Mouse (Mus musculus) WW6 (cell line): ENCODE results near the gene Coro2a.
"Not testable (repeated sequence)": the region's sequence is repeated elsewhere in the genome, so short reads cannot be mapped to it uniquely, and the experiment has no call there.

Source experiments
- DNase-seq: peaks from one replicate; pipeline ENCODE4 v3.0.0-alpha.2; 2013; ENCODE audit warnings: low read depth, low spot score

Coro2a gene

GRCm38 (mm10) chr4:46601844-46602423 lies at the start of gene Coro2a:
Gene Coro2a (minus strand): TSS chr4:46602202.
- no peak for DNase-seq

DNA sequence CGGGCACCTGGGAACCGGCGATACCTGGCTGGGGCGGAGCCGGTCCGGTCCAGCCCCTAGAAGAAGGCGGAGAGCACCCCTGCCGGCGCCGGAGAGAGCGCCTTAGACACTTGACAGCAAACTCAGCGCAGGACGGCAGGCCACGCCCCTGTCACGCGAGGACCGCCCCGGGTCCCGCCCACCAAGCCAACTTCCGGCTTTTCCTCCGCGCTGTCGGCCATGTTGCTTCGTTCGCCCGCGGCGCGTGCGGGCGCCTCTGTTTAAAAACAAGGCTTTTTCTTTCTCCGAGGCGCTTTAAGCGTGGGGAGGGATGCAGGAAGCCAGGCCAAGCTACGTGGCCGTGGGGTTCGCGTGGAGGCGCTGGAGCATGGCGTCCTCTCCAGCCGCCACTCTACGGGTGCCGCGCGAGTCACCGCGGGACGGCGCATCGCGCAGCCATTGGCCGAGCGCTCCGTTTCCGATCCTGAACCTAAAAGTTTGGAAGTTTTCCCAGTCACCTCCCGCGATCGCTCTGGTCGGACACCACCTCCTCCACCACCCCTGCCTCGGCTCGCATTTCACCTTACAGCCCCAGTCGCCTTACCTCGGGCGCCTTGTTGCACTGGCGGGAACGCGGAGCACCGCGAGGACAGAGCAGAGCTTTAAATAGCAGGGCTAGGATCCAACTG lies 48.2 kb upstream of the Coro2a start, which contains the start of gene Tbc1d2:
Gene Tbc1d2 (minus strand): TSS at position 124 of the 668 bp plus-strand sequence.
- peak; percentile 89 for DNase-seq

DNA sequence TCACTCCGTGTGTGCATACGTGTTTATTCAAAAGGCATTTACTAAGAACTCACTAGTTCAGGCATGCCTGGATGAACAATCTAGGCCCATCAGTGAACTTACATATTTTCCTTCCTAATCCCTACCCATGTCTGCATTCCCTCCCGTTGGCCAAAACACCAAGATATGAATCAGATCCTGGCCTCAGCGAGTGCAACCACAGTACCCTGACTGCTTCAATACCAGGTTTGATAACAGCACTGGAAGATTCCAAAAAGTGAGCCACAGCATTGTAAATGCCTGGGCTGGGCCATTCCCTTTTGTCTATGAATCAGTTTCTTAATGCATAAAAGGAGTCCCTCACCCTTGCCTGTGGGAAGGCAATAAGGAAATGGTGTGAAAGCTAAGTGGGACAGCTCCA lies 47.2 kb upstream of the Coro2a start:
- no peak for DNase-seq

DNA sequence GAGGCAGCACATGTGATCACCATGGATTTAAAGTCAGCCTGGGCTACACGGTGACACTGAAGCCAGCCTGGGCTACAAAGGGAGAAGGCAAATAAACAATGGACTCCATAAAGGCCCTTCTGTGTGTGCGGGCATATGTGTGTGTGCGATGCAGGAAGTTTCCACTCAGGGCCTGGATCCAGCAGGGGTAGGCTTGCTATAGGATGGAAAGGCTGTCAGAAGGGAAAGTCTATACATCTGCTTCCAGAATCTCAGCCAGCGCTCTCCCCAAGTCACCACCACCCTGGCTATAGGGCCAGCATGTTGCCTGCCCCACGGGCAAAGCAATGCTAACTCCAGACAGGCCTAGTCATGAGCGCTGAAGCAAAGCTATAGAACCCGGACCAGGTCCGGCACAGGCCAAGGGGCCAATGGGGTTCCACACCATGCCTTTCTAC lies 41.7 kb upstream of the Coro2a start:
- no peak for DNase-seq

DNA sequence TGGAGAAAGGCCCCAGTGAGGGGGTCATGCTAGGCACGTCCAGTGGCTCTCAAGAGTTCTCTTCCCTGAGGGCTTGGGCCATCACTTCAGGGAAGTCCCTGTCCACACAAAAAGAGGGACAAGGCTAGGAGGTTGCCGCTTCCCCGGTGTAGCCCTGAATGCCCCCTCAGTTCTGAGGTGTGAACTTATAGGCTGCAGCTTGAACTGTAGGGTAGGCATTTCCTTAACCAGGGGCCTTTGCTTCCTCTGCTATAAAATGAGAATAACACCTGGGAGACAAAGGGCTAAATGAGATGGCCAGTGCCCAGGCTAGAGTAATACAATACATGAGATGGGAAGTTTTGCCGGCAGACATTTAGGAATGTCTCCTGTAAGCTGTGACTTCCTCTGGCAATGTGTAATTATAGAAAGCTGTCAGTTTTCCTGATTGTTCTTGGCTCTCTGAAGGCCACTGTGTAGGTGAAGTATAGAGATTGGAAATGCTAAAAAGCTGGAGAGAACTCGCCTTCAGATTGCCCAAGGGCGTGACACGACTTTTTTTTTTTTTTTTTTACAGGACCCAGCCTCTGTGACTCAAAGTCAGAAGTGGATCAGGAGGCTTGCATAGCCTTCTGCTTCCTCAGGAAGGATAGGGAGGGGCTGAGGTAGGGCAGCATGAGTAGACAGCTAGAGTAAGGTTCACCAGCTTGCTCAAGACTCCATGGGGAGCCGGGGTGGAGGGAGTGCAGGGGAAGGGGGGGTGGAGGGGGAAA lies 41.1 kb upstream of the Coro2a start:
- no peak for DNase-seq

DNA sequence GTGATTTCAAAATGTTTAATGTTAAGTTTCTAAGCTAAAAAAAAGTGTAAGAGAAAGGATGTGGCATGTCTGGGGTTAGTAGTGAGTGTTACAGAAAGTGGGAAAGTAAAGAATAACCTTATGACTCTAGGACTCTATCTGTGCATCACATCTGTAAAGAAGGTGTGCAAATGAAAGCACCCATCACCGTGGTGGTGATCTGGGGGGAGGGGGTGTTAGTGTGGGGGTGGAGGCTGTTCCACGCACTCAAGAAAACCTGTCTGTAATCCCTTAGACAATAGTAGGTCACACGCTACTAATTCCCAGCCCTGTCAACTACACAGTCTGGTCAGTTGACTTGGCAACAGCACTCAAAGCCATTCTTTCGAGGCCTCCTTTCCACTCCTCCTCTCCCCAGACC lies 39.3 kb upstream of the Coro2a start:
- DNase-seq, result no peak

DNA sequence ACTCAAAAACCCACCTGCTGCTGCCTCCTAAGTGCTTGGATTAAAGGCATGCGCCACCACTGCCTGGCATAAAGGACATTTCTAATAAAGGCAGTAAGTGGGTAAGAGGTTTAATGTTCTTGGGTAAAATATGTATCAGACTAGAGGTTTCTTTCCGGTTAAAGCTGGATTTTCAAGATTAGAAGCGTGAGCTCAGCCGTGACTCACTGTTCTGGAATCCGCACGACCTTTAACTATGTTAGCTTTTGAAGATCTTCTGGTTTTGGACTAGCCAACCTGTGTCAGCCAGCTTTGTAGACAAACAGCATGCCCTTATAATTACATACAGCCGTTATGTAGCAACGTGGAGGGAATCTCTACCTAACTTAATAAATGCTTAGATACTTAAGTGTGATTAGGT lies 37.9 kb upstream of the Coro2a start:
- no peak for DNase-seq

GRCm38 (mm10) chr4:46637250-46637649 lies 35.2 kb upstream of the Coro2a start:
- not testable (repeated sequence) for DNase-seq

DNA sequence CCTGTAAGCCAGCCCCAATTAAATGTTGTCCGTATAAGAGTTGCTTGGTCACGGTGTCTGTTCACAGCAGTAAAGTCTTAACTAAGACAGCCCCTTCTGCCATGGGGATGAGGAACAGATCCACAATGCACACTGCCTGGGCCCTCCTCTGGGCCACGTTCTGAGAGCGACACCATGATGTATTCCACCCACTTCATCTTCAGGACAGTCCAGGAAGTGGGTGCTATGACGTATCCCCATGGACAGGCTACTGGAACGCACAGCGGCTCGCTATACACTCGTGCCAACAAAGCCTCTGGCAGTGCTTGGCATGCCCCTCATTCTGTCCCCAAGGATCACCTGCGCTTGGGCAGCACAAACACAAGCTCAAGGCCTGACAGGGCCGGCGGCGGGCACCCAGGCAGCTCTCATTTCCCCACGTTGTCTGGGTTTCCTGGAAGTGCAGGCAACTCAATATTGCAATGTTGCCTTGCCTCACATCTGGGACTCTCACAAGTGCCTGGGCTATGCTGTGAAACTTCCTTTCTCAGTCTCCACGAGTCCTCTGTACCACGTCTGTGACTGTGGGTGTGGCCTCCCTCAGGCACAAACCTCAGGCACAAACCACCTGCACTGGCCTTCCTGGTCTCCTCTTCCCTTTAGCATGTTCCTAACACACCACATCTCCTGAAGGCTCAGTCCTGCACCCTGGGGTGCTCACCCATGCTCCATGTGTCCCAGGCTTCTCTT lies 33.9 kb upstream of the Coro2a start:
- no peak for DNase-seq

DNA sequence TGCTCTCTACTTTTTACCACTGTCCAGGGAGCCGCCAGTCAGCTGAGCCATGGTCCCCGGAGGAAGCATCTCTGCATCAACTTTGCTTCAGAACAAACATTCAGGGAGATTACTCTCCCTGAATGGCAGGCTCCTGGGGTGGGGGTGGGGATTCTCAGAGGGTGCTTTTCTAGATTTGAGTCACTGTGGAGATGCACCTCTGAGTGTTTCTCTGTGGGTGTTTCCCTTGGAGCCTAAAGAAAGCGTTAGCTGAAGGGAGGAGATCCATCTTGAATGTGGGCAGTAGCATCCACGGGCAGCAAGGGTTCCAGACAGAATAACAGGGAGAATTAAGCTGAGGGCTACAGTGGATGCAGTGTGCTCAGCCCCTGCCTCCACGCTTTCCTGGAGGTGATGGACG lies 32.9 kb upstream of the Coro2a start:
- DNase-seq, result no peak

GRCm38 (mm10) chr4:46633565-46633964 lies 31.6 kb upstream of the Coro2a start:
- not testable (repeated sequence) for DNase-seq

- DNase-seq, result no peak
Measured at GRCm38 (mm10) chr4:46632465-46632864, 30.5 kb upstream of the Coro2a start.

- DNase-seq, result peak; percentile 67
Measured at GRCm38 (mm10) chr4:46630390-46630789, 28.4 kb upstream of the Coro2a start.

- no peak for DNase-seq
Measured at GRCm38 (mm10) chr4:46628873-46629272, 26.9 kb upstream of the Coro2a start.

GRCm38 (mm10) chr4:46628081-46628480 lies 26.1 kb upstream of the Coro2a start:
- no peak for DNase-seq

GRCm38 (mm10) chr4:46625101-46625500 lies 23.1 kb upstream of the Coro2a start:
- no peak for DNase-seq

GRCm38 (mm10) chr4:46623007-46623406 lies 21.0 kb upstream of the Coro2a start:
- DNase-seq, result no peak

DNA sequence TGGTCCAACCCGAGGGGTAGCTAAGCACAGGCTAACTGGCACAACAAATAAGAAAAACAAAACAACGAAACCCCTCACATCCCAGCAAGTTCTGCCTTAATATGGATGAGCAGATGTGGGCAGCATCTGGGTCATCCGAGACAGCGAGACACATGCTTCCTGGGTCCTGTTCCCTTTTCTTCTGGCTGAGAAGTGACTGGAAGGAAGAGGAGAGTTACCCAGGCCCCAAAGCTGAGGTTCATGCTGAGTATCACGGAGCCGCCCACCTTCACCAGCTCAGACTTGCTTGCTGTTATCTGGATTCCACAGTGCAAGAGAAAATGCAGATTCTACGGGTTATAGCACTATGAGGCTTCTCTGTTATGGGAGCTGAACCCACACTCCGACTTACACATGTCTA lies 18.9 kb upstream of the Coro2a start:
- no peak for DNase-seq

DNA sequence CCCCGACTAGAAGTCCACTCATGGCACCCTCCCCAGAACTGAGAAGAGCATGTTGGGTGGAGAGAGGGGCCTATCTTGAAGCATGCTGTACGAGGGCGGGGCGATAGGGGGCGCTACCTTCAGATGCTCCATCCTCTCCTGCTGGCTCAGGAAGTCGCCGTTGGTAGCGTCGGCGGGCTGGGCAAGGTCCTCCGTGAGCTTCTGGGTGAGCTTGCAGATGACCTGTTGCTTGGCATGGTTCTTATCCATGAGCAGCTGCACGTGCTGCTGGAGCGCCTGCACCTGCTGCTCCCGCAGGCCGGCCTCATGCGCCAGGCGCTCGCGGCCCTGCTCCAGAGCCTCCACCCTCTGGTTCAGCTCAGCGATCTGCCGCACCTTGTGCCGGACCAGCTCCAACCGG lies 18.3 kb upstream of the Coro2a start:
- DNase-seq, result no peak

GRCm38 (mm10) chr4:46618196-46618817 lies 16.3 kb upstream of the Coro2a start:
- DNase-seq, result no peak

DNA sequence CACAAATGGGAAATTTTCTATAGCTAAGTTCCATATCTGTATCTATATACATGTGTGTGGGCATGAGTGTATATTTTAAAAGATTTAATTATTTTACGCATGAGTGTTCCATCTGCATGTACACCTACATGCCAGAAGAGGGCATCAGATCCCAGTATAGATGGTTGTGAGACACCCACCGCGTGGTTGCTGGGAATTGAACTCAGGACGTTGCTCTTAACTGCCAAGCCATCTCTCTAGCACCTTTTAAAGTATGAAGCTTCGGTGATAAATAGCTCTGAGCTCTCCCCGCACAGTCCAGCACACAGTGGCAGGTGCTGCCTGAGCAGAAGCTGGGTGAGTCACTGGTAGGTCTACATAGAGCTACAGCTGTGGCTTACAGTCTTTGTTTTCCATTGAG lies 15.4 kb upstream of the Coro2a start:
- DNase-seq, result no peak

GRCm38 (mm10) chr4:46614641-46615040 lies 12.6 kb upstream of the Coro2a start:
- no peak for DNase-seq
